22 mouse cellular contexts compared by ENCODE assay signal in genomic region chr15:98152916-98153315, GRCm38 (mm10). TPM values are rescaled to one million over a fixed set of nuclear protein-coding genes. Genes with fewer than 3 reads are reported as not detected.
A peak's percentile ranks its signal among the peaks of the same experiment; 100 is the strongest.
DNase-seq lines count a peak whose midpoint lies in the region; ATAC-seq and TF ChIP-seq lines count a peak whose summit lies in the region.
"Had no signal": no experiment of that assay in that cellular context is flagged by ENCODE, and none has a peak within 500 bp of the region (broad histone marks: within the 10 kb centered on the region; RNA-seq: fewer than 3 reads in every experiment).

No protein-coding gene starts in this region.

- WGBS in forebrain, embryonic 12.5 days: 65% methylated on average over 7 of the region's 7 CpGs
- 52% methylated on average over 7 of the region's 7 CpGs for WGBS in forebrain, embryonic 15.5 days
- WGBS in intestine, embryonic 16.5 days: 72% methylated on average over 7 of the region's 7 CpGs

- DNase-seq in left cerebral cortex, adult 2 months (ENCODE audit: extremely low spot score in 1 of 2, low spot score in 2 of 2): no peak
- DNase-seq in left cerebral cortex, postnatal 14 days (ENCODE audit: low spot score in 2 of 2): no peak
- peak; percentile 60 for DNase-seq in lung, postnatal 10 days
- no peak for DNase-seq in gastrocnemius, postnatal 4 days (ENCODE audit: low spot score in 2 of 2)
- DNase-seq: thymus, adult 18-20 months had no signal

- no peaks in the 10 kb centered on the region for H3K27me3 ChIP-seq in forebrain, embryonic 12.5 days
- H3K27me3 ChIP-seq in forebrain, embryonic 15.5 days: no peaks in the 10 kb centered on the region
- no peaks in the 10 kb centered on the region for H3K27me3 ChIP-seq in ES-Bruce4 (ENCODE audit: control insufficient read depth, insufficient read depth, low read length, poor library complexity, severe bottlenecking)
- no peaks in the 10 kb centered on the region for H3K27me3 ChIP-seq in intestine, embryonic 16.5 days (replicated peaks; ENCODE audit: control insufficient read depth, insufficient read depth, low read length)
- H3K27me3 ChIP-seq: embryonic facial prominence, embryonic 13.5 days; hindbrain, embryonic 13.5 days; midbrain, embryonic 12.5 days had no signal

- no peak for TF ChIP-seq EP300 in ES-Bruce4 (IDR thresholded peaks at IDR 0.05; ENCODE audit: insufficient read depth, low read depth, low read length)

- no peaks in the 10 kb centered on the region for H3K36me3 ChIP-seq in forebrain, embryonic 12.5 days (replicated peaks)
- no peaks in the 10 kb centered on the region for H3K36me3 ChIP-seq in forebrain, embryonic 15.5 days
- H3K36me3 ChIP-seq in ES-Bruce4 (ENCODE audit: control insufficient read depth, insufficient read depth, low read length, poor library complexity, severe bottlenecking): no peaks in the 10 kb centered on the region
- H3K36me3 ChIP-seq in intestine, embryonic 16.5 days (ENCODE audit: control insufficient read depth, insufficient read depth, low read length): no peaks in the 10 kb centered on the region
- H3K36me3 ChIP-seq: embryonic facial prominence, embryonic 13.5 days; hindbrain, embryonic 13.5 days; midbrain, embryonic 12.5 days had no signal

- ATAC-seq in forebrain, embryonic 12.5 days (ENCODE audit: low FRiP score): no peak
- no peak for ATAC-seq in forebrain, embryonic 15.5 days (replicated peaks)
- ATAC-seq in intestine, embryonic 16.5 days: no peak

- H3K9me3 ChIP-seq in forebrain, embryonic 12.5 days: no peaks in the 10 kb centered on the region
- H3K9me3 ChIP-seq in forebrain, embryonic 15.5 days: no peaks in the 10 kb centered on the region
- no peaks in the 10 kb centered on the region for H3K9me3 ChIP-seq in ES-Bruce4 (replicated peaks; ENCODE audit: control insufficient read depth, insufficient read depth, low read length, poor library complexity, severe bottlenecking)
- H3K9me3 ChIP-seq in intestine, embryonic 16.5 days (ENCODE audit: control insufficient read depth, low read length): no peaks in the 10 kb centered on the region
- H3K9me3 ChIP-seq: embryonic facial prominence, embryonic 13.5 days; hindbrain, embryonic 13.5 days; midbrain, embryonic 12.5 days had no signal

- H3K27ac ChIP-seq in forebrain, embryonic 12.5 days: peak overlapping the region; percentile 46; the same call in 1 of the 2 replicates
- H3K27ac ChIP-seq in forebrain, embryonic 15.5 days (replicated peaks): no peak overlapping the region
- H3K27ac ChIP-seq in left cerebral cortex, adult 2 months: peak overlapping the region; percentile 69
- H3K27ac ChIP-seq in ES-Bruce4 (ENCODE audit: insufficient read depth, low read length): peak overlapping the region; percentile 1; the same call in 1 of the 2 replicates
- H3K27ac ChIP-seq in intestine, embryonic 16.5 days (ENCODE audit: low read length): no peak overlapping the region
- H3K27ac ChIP-seq: embryonic facial prominence, embryonic 13.5 days; hindbrain, embryonic 13.5 days; midbrain, embryonic 12.5 days had no signal

- no peak for TF ChIP-seq CTCF in left cerebral cortex, adult 2 months (IDR thresholded peaks at IDR 0.05)
- TF ChIP-seq CTCF in ES-Bruce4 (IDR thresholded peaks at IDR 0.05; ENCODE audit: low read depth, low read length): no peak

- H3K4me1 ChIP-seq in forebrain, embryonic 12.5 days: peaks cover 3% of the 10 kb centered on the region; the same call in 1 of the 2 replicates
- H3K4me1 ChIP-seq in forebrain, embryonic 15.5 days: no peaks in the 10 kb centered on the region
- H3K4me1 ChIP-seq in ES-Bruce4 (ENCODE audit: control insufficient read depth, insufficient read depth, low read length): peaks cover 2% of the 10 kb centered on the region
- no peaks in the 10 kb centered on the region for H3K4me1 ChIP-seq in intestine, embryonic 16.5 days (ENCODE audit: control insufficient read depth, insufficient read depth, low read length)
- H3K4me1 ChIP-seq: hindbrain, embryonic 13.5 days had no signal

- TF ChIP-seq POLR2A in ES-Bruce4 (IDR thresholded peaks at IDR 0.05; ENCODE audit: insufficient read depth, low read length): no peak

- intact Hi-C loops in left cerebral cortex, adult 2 months (cut with DNase I): loop anchor here (2.0 kb wide), 1 partner anchor 60 kb away; the partner anchor contains the start of genes Pfkm and Senp1
- intact Hi-C loops in left cerebral cortex, postnatal 14 days (cut with DNase I): loop anchor here (5.0 kb wide), 1 partner anchor 61 kb away; the partner anchor contains the start of genes Pfkm and Senp1

- H3K4me2 ChIP-seq in forebrain, embryonic 12.5 days: no peak overlapping the region
- H3K4me2 ChIP-seq in forebrain, embryonic 15.5 days (replicated peaks): no peak overlapping the region
- H3K4me2 ChIP-seq in intestine, embryonic 16.5 days (ENCODE audit: low read depth, low read length): no peak overlapping the region
- H3K4me2 ChIP-seq: embryonic facial prominence, embryonic 13.5 days; hindbrain, embryonic 13.5 days; midbrain, embryonic 12.5 days had no signal

- H3K9ac ChIP-seq in forebrain, embryonic 12.5 days: no peak overlapping the region
- H3K9ac ChIP-seq in forebrain, embryonic 15.5 days (replicated peaks): no peak overlapping the region
- H3K9ac ChIP-seq in ES-Bruce4 (ENCODE audit: low read depth, poor library complexity, severe bottlenecking): no peak overlapping the region; the same call in 1 of the 2 replicates
- no peak overlapping the region for H3K9ac ChIP-seq in intestine, embryonic 16.5 days (ENCODE audit: low read depth, low read length)
- H3K9ac ChIP-seq: embryonic facial prominence, embryonic 13.5 days; hindbrain, embryonic 13.5 days; midbrain, embryonic 12.5 days had no signal

- no peak overlapping the region for H3K4me3 ChIP-seq in forebrain, embryonic 12.5 days (replicated peaks)
- no peak overlapping the region for H3K4me3 ChIP-seq in forebrain, embryonic 15.5 days
- no peak overlapping the region for H3K4me3 ChIP-seq in left cerebral cortex, adult 2 months
- no peak overlapping the region for H3K4me3 ChIP-seq in ES-Bruce4 (ENCODE audit: low read depth, low read length)
- H3K4me3 ChIP-seq in intestine, embryonic 16.5 days (ENCODE audit: low read length): no peak overlapping the region
- H3K4me3 ChIP-seq: embryonic facial prominence, embryonic 13.5 days; hindbrain, embryonic 13.5 days; midbrain, embryonic 12.5 days had no signal

RNA-seq across cellular contexts. Expression of gene Asb8, which starts 12.5 kb away (rescaled TPM):
- polyA plus RNA-seq in forebrain, embryonic 12.5 days (2016; fragmentation: Nextera tagmentation; extraction: Ambion mirVana): 38.4 and 44.8 TPM in 2 replicates
- 45.0 and 45.1 TPM in 2 replicates for polyA plus RNA-seq in forebrain, embryonic 15.5 days (2015; fragmentation: Nextera tagmentation; extraction: Ambion mirVana)
- 10 to 100 TPM; 46.2 to 51.8 TPM for total RNA-seq in left cerebral cortex, adult 2 months (2021)
- 10 to 100 TPM; 43.4 to 45.4 TPM for total RNA-seq in left cerebral cortex, postnatal 14 days (2021)
- 34.7 and 34.9 TPM in 2 replicates for polyA plus RNA-seq in ES-Bruce4 (2011; ENCODE audit: insufficient read depth, insufficient read length, low read depth, missing spikeins)
- 52.7 and 54.9 TPM in 2 replicates for polyA plus RNA-seq in intestine, embryonic 16.5 days (2015; fragmentation: Nextera tagmentation; extraction: Ambion mirVana)
- 100 to 1,000 TPM; 148 to 174 TPM for total RNA-seq in gastrocnemius, postnatal 4 days (2021)

RNA-seq across cellular contexts. Expression of gene Ccdc184, which starts 14.0 kb away (rescaled TPM):
- 15.9 and 19.6 TPM in 2 replicates for polyA plus RNA-seq in forebrain, embryonic 12.5 days (2016; fragmentation: Nextera tagmentation; extraction: Ambion mirVana)
- 31.2 and 39.1 TPM in 2 replicates for polyA plus RNA-seq in forebrain, embryonic 15.5 days (2015; fragmentation: Nextera tagmentation; extraction: Ambion mirVana)
- total RNA-seq in left cerebral cortex, adult 2 months (2021): 10 to 100 TPM; 20.6 to 21.8 TPM
- total RNA-seq in left cerebral cortex, postnatal 14 days (2021): 10 to 100 TPM; 28.3 TPM
- 0.81 and 1.8 TPM in 2 replicates for polyA plus RNA-seq in ES-Bruce4 (2011; ENCODE audit: insufficient read depth, insufficient read length, low read depth, missing spikeins)
- polyA plus RNA-seq in intestine, embryonic 16.5 days (2015; fragmentation: Nextera tagmentation; extraction: Ambion mirVana): 1.4 and 1.7 TPM in 2 replicates
- not detected for total RNA-seq in gastrocnemius, postnatal 4 days (2021)
- total RNA-seq: common myeloid progenitor, adult 5-6 weeks; liver, adult 2 months had no signal
- polyA plus RNA-seq: liver, adult 2 months had no signal

RNA-seq across cellular contexts. Expression of gene Olfr288, which starts 42.4 kb away (rescaled TPM):
- not detected in 2 replicates for polyA plus RNA-seq in forebrain, embryonic 12.5 days (2016; fragmentation: Nextera tagmentation; extraction: Ambion mirVana)
- polyA plus RNA-seq in forebrain, embryonic 15.5 days (2015; fragmentation: Nextera tagmentation; extraction: Ambion mirVana): not detected in 2 replicates
- total RNA-seq in left cerebral cortex, adult 2 months (2021): not detected
- not detected for total RNA-seq in left cerebral cortex, postnatal 14 days (2021)
- not detected in 2 replicates for polyA plus RNA-seq in ES-Bruce4 (2011; ENCODE audit: insufficient read depth, insufficient read length, low read depth, missing spikeins)
- polyA plus RNA-seq in intestine, embryonic 16.5 days (2015; fragmentation: Nextera tagmentation; extraction: Ambion mirVana): not detected in 2 replicates
- total RNA-seq in gastrocnemius, postnatal 4 days (2021): not detected
- total RNA-seq: adrenal gland, postnatal 10 days; CH12.LX; common myeloid progenitor, adult 5-6 weeks; heart, adult 8-10 months; layer of hippocampus, postnatal 10 days; left cerebral cortex, postnatal 25 days; liver, adult 2 months had no signal
- polyA plus RNA-seq: embryonic facial prominence, embryonic 13.5 days; heart, postnatal 0 days; hindbrain, embryonic 13.5 days; kidney, adult 2 months; liver, adult 2 months; midbrain, embryonic 12.5 days; stomach, embryonic 14.5 days had no signal

RNA-seq across cellular contexts. Expression of gene Senp1, which starts 59.4 kb away (rescaled TPM):
- polyA plus RNA-seq in forebrain, embryonic 12.5 days (2016; fragmentation: Nextera tagmentation; extraction: Ambion mirVana): 39.6 and 44.3 TPM in 2 replicates
- 25.4 and 26.2 TPM in 2 replicates for polyA plus RNA-seq in forebrain, embryonic 15.5 days (2015; fragmentation: Nextera tagmentation; extraction: Ambion mirVana)
- total RNA-seq in left cerebral cortex, adult 2 months (2021): 10 to 100 TPM; 13.6 to 15.6 TPM
- total RNA-seq in left cerebral cortex, postnatal 14 days (2021): 10 to 100 TPM; 11.8 to 13.7 TPM
- 69.2 and 70.6 TPM in 2 replicates for polyA plus RNA-seq in ES-Bruce4 (2011; ENCODE audit: insufficient read depth, insufficient read length, low read depth, missing spikeins)
- polyA plus RNA-seq in intestine, embryonic 16.5 days (2015; fragmentation: Nextera tagmentation; extraction: Ambion mirVana): 18.0 and 20.2 TPM in 2 replicates
- 10 to 100 TPM; 17.7 to 21.7 TPM for total RNA-seq in gastrocnemius, postnatal 4 days (2021)

Comparison
In these comparisons a context has a peak if more than half of its experiments do, and no peak if none do; other contexts are left out.
1. H3K27ac ChIP-seq: peak in forebrain, embryonic 12.5 days (single experiment), left cerebral cortex, adult 2 months (single experiment) and ES-Bruce4 (single experiment); none in forebrain, embryonic 15.5 days (single experiment) and intestine, embryonic 16.5 days (single experiment).